Mouse (Mus musculus) cerebellum, adult 9-10 months (tissue): Measurements from ENCODE around the gene Txndc12.

Experiments
- DNase-seq: peaks from one replicate; pipeline ENCODE4 v3.0.0; 2022

Txndc12 gene

GRCm38 (mm10) chr4:108847715-108848504 is 13.5 kb downstream of the Txndc12 start, which contains the start of gene Kti12:
Gene Kti12 (plus strand): TSS chr4:108847785.
- peak; percentile 82 for DNase-seq

DNA sequence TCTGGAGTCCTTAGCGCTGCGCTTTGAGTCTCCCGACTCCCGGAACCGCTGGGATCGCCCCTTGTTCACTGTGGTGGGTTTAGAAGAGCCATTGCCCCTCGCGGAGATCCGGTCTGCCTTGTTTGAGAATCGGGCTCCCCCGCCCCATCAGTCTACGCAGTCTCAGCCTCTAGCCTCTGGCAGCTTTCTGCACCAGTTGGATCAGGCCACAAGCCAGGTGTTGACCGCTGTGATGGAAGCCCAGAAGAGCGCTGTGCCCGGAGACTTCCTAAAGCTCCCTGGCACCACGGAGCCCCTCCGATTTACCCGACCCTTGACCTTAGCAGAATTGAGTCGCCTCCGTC is 14.1 kb downstream of the Txndc12 start, which contains the start of gene A730015C16Rik:
A730015C16Rik (minus strand) TSS at position 115 of the 344 bp plus-strand sequence.
- peak; percentile 30 for DNase-seq

- DNase-seq: no peak
These were observed 32.4 kb downstream of the Txndc12 start for GRCm38 (mm10) chr4:108866806-108867205.

GRCm38 (mm10) chr4:108869730-108870374 is 35.5 kb downstream of the Txndc12 start:
- peak; percentile 94 for DNase-seq

DNA sequence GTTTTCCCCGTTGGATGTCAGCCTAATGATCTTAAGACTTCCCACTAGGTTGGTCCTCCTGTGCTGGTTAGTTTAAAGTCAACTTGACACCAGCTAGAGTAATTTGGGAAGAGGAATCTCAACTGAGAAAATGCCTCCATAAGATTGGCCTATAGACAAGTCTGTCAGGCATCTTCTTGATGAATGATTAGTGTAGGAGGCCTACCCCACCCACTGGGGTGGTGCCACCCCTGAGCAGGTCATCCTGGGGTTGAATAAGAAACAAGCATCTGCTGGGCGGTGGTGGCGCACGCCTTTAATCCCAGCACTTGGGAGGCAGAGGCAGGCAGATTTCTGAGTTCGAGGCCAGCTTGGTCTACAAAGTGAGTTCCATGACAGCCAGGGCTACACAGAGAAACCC is 39.3 kb downstream of the Txndc12 start:
- DNase-seq: no peak

GRCm38 (mm10) chr4:108877901-108878300 is 43.5 kb downstream of the Txndc12 start:
- no peak for DNase-seq

GRCm38 (mm10) chr4:108878963-108879822 is 44.8 kb downstream of the Txndc12 start, which contains the start of gene Rab3b:
Gene Rab3b (plus strand): TSS chr4:108879063.
- DNase-seq: peak; percentile 15

GRCm38 (mm10) chr4:108883815-108884214 is 49.4 kb downstream of the Txndc12 start:
- DNase-seq: no peak

GRCm38 (mm10) chr4:108887456-108887855 is 53.1 kb downstream of the Txndc12 start:
- DNase-seq: no peak

- no peak for DNase-seq
These were observed 56.5 kb downstream of the Txndc12 start for GRCm38 (mm10) chr4:108890876-108891275.

DNA sequence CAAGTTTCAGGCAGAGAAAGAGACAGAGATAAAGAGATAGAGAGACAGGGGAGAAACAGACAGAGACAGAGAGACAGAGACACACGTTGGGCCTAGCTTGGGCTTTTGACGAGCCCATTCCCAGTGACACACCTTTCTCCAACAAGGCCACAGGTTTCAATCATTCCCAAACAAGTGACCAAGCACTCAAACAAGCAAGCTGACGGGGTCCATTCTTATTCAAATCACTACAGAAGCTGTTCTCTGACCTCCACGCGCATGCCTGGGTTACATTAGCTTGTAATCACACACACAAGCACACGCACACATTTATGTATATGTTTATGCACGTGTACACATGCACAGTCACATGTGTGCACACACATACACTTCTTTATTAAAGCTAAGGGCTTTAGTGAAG is 66.0 kb downstream of the Txndc12 start:
- DNase-seq: no peak

- no peak for DNase-seq
These were observed 68.5 kb downstream of the Txndc12 start for GRCm38 (mm10) chr4:108902886-108903285.

- no peak for DNase-seq
These were observed 68.9 kb downstream of the Txndc12 start for GRCm38 (mm10) chr4:108903346-108903745.

DNA sequence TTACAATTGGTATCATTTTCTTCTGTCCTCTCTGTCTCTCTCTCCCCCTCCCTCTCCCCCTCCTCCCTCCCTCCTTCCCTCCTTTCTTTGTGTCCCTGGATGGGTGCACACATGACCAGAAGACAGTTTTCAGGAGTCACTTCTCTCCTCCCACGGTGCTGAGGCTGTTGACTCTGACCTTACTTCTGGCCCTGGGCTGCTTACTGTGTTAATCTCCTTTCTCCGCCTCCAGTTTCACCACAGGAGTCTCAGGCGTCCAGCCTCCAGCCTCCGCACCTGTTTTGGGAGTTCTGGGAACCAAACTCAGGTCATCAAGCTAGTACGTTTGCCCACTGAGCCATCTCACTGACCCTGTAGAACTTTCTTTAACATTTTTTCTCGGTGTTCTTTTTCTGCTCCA is 69.7 kb downstream of the Txndc12 start:
- no peak for DNase-seq

DNA sequence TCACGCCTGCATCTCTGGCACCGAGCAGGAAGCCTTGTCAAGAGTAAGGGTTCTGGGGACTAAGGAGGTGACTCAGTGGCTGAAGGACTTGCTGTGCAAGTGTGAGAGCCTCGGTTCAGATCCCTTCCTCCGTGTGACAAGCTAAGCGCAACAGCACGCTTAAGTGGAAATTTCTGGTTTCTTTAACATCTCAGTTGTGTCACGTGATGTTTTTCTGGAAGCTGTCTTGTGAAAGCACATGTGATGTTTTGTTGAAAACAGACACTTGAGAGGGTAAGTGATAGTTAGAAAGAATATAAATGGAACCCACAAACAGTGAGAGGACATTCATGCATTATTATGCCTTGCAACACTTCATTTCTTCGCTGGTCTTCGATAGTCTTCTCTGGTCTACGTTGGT is 70.4 kb downstream of the Txndc12 start:
- DNase-seq: no peak

DNA sequence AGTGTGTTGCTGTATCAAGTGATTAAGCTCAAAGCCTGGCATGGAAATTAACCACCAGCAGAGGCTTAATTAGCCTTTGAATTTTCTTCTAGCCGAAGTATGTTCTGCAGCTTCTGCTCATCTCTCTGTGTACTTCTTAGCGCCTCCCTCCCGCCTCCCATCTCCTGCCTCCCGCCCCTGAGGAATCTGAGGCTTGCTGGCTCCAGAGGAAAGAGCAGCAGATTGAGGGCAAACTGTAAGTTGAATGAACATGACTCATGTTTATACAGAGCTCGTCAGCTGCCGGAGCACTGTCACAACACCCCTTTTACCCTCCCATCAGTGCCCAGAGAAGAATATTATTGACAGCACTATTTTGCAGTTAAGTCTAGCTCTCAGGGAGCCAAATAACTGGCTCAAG is 71.5 kb downstream of the Txndc12 start:
- DNase-seq: no peak

GRCm38 (mm10) chr4:108907475-108907874 is 73.1 kb downstream of the Txndc12 start:
- no peak for DNase-seq

GRCm38 (mm10) chr4:108909872-108910425 is 75.5 kb downstream of the Txndc12 start:
- DNase-seq: no peak
